Mouse (Mus musculus) heart, adult 2 months (tissue): ENCODE data around the gene Mfn1.

Experiments
- CTCF ChIP-seq: fragments of 200-600 bp; IDR thresholded peaks from 2 replicates; pipeline ENCODE4 v1.8.1; 2022; ENCODE audit warnings: antibody characterized with exemption, mild to moderate bottlenecking, moderate library complexity
- EP300 ChIP-seq: fragments of 200-500 bp; IDR thresholded peaks from 2 replicates; pipeline ENCODE4 v1.6.1; 2011; ENCODE audit warnings: low read depth, low read length, control low read depth; ENCODE audit not compliant: insufficient read depth

DNA sequence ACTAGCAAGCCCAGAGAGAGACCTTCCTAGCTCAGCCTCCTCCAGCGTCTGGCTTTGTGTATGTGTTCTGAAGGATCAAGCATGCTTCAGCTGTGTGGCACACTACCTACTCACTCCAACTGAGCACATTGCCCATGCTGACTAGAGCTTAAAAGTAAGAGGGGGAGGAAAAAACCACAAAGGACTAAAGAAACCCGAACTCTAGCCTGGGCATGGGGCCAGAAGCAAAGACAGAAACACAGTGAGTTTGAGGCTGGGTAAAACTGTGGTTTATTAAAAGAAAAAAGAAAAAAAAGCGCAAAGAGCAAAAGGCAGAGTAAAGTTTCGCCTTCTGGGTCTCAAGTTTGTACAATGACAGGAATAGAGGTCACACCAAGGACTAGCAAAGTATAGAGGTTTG, 42.7 kb upstream of the Mfn1 start:
- TF ChIP-seq CTCF, result no peak
- TF ChIP-seq EP300, result no peak
